Mouse (Mus musculus) cerebellum, adult 8-10 months (tissue): Measurements from ENCODE around the gene Krt39.

Experiments used
- DNase-seq: peaks from one replicate; pipeline ENCODE4 v3.0.0; 2022

Gene Krt39

DNA sequence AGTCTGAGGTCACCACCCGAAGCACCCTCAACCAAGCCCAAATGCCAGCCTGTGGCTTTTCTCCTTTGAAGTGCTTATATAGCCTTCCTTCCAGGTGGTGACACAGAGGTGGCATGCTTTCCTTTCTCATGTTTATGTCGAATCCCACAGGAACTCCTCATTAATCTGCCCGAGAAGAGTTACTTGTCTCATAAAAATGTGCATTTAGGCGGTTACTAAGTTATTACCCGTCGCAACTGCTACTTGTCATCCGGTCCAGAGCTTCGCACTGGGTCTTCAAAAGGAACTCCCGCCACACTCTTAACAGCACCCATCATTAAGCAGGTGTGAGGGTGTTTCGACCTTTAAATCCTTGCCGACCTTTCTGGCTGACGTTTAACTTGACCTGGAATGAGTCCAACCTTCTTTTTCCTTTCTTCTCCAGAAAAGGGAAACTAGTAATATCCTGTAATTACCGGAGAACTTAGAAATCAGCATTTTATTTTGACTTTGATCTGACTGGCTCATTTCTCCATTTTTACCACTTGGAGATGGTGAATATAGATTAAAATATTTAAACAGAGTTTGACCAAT, at the start of gene Krt39:
Krt39 (minus strand) TSS at position 51 of the 573 bp plus-strand sequence.
- DNase-seq, result no peak

DNA sequence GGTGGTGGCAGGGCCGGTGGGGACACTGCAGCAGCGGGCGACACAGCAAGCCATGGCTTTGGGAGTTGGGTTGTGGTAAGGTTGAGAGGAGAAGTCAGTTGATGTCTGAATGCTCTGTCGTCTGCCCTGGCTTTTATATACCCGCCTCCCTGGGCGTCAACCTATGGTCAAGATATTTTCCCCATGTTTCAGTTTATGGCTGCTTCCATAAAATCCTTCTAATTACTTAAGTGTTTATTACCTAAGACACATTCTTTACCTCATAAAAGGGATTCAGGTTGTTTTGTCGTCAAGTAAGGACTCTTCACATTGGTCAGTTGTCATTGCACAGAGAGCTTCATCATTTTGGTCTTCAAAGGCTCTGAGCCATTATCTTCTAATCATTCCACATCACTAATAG, 45.4 kb upstream of the Krt39 start, which contains the start of gene Krtap3-1:
Krtap3-1 (minus strand) TSS at position 101 of the 400 bp plus-strand sequence.
- no peak for DNase-seq

DNA sequence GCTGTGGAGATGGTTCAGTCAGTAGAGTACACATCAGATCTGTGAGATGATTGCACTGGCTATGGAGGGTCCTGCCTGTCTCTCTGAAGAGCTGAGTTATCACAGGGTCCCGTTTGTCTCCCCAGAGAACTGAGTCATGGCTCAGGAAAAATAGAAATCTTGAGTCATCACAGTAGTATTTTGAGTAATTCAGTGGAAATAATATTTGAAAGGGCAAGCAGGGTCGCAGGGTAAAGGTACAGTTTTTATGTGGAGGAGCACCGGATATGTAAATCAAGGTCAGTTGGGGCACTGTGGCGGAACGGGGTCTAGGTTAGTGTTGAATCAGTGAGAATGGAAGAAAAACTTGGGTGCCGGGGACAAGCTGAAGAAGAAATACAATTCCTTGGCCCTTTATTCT, 41.4 kb upstream of the Krt39 start:
- DNase-seq, result no peak

DNA sequence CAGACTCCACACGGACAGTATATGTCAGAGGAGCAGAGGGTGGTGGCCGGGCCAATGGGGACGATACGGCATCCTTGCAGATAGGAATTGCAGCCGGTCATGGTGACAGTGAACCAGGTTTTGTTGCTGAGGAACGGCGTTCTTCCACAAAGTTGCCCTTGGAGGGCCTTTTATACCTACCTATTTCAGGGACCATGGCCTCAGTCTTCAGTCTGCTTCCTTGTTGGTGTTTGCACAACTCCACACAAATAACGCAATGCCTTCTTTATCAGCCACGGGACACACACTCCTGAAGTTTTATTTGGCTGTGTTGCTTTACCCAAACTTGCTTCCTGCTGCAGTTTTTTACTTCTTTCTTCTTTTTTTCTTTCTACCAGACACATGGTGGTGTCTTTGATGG, 38.2 kb upstream of the Krt39 start, which contains the start of gene Gm11939:
Gm11939 (minus strand) TSS at position 101 of the 400 bp plus-strand sequence.
- no peak for DNase-seq

DNA sequence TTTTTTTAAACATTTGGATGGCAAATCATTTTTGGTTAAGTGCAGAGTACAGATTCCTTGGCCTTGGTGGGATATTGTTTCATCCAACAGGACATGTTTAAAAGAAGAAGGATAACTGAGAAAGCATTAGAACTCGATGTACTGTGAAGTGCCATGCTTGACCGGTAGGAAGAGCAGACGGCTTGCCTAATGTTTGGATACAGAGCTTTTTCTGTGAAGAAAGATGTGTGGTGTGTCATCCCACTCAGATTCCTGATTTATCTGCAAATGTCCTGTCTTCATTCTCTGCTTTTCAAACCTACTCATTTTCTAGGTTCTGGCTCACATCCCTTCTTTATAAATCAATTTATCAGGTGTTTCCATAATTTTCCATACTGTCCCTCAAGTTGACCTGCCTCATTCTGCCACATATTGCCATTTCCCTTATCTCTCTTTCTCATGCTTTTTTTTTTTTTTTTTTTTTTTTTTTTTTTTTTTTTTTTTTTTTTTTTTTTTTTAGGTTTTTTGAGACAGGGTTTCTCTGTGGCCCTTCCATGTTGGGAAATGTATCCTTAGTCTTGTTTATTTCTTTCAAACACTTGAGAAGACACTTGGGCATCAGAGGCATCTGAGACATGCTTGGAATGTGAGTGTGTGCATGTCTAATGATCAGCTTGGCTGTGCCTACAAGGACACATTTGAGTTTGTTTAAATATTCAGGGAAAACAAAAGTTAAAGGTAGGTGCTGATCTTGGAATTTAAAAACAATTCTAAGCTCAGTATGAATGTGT, 37.0 kb upstream of the Krt39 start:
- no peak for DNase-seq

DNA sequence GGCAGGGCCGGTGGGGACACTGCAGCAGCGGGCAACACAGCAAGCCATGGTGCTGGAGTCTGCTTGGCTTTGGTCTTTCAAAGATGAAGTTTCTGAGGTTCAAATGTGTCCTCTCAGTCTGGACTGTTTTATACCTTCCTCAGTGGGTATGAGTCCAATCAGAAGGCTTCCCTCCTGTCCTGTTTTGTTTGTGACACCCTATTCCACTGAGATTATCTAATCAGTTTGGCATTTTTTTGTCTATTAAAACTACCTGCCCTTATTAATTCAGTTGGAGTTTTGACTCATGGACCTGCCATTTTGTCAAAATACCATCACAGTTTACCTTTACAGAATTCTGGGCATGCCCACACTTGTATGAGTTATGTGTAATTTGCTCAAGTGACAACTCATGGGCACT, 35.6 kb upstream of the Krt39 start, which contains the start of gene Krtap3-2:
Krtap3-2 (minus strand) TSS at position 101 of the 400 bp plus-strand sequence.
- no peak for DNase-seq

DNA sequence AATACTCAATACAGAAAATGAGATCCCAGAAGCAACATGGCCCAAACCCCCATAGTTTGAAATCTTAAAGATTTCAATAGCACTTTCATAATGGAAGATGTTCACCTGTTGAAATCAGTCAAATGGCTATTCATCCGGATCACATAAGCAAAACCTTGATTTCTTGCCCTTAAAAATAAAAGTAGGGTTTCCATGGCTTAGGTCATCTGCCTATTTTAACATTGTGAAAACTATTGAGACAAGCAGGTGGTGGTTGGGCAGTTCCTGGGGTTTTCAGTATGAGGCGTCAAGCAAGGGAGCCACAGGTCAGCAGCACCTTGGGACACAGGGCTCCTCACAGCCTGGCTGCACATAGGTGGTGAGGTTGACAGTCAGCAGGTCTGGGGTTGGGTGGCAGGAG, 35.1 kb upstream of the Krt39 start:
- no peak for DNase-seq

DNA sequence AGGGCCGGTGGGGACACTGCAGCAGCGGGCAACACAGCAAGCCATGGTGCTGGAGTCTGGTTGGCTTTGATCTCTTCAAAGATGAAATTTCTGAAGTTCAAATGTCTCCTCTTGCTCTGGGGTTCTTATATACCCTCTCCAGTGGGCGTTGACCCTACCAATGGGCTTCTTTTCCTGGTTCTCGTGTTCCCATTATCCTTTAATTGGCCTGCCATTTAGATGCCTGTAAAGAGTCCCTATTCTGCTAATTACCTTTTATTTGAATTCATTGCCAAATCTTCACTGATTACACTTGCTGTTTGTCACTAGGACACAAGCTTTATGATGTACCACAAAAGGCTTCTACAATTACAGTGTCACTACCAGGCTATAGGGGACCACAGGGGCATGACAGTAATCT, 29.6 kb upstream of the Krt39 start, which contains the start of gene Krtap3-3:
Krtap3-3 (minus strand) TSS at position 101 of the 400 bp plus-strand sequence.
- no peak for DNase-seq

DNA sequence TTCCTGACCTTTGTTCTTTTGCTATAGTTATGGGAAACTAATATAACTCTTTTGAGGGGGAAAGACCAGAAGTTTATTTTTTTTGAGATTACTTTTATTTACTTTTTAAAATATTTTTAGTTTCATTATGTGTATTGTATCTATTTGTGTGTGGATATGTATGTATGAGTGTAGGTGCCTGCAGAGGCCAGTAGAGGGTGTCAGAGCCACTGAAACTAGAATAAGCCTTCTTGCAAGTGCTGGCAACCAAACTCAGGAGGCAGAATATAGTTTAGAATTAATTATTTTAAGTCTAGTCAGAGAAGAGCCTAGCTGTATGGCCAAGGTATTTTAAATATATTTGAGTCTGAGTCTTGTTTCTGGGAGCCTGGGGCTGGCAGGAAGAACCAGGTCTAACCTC, 26.8 kb upstream of the Krt39 start:
- no peak for DNase-seq

DNA sequence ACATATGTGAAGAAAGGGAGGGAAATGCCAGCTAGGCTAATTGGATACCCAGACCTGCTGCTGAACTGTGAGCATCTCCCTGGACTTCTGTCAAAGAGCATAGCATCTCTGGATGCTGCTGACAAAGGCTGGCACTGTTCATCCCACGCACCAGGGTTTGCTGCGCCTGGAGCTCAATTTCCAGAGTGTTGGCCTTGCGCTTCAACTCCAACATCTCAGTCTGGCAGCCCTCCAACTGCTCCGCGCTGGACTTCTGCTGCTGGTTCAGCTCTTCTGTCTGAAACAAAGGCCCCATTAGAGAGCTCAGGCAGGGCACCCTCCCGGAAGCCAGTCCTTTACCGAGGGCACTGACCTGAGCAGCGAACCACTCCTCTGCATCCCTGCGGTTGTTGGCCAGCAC, 18.6 kb upstream of the Krt39 start:
- peak; percentile 27 for DNase-seq

DNA sequence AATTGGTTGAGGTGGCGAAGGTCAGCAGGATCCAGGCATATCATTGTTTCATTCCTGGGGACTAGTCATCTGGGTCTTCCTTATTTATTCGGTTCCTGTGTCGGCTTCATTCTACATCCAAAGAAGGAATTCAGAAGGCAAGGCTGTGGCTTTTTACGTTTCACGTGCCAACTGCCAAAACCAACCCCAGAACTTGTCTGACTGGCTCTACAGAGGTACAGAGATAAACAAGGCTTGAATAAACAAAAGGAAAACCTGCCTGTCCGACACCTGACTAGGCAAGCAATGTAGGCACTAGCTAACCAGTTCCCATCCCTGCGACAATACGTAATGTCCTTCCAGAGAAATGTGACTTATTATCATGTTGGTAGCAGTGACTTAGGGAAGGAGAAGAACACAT, 7.0 kb downstream of the Krt39 start:
- DNase-seq, result no peak

DNA sequence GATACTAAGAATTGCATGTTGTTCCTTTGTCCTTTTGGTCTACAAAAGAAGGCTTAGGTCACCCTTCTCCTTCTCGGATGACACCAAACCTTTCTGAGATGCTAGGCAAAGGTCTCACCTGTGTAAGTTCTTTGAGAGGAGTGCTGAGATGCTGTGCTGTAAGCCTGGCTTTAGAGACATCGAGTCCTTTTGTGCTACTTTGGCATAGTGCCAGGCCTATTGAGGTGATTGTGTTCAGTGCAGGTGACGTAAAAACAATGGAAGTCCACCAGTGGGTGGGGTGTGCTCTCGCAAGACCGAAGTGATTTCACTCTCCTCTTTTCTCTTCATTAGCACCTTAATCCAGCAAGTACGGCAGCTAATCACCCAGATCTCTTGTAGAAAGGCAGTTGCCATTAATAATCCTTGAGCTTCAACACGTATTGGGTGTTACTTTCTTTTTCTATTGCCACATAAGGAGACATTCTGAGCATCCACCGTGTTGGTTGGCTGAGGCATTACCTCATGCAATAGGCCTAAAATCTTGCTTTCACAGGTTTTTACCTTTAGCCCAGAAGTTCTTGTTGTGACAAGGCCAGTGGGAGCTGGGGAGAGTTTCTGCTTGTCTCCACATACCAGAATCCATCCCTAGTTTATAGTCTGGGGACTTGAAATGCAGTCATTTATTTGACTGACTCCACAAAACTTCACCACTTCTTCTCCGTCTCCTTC, 20.9 kb downstream of the Krt39 start:
- no peak for DNase-seq

DNA sequence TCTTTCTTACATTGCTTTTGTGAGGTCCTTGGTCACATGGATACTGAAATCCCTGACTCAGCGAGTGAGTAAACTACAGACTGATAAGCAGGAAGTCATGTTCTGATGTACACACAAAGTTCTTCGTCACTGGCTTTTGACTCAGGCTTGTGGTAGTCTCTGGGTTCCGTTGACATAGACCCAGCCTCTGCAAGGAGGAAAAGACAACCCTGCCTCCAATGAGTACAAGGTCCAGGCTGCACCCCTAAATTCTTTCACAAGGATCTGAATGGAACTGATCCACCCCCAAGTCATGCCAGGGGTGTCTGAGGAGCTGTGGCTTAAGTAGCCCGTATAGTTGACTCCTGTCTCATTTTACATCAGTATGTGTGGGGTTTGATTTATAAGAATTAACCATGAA, 24.7 kb downstream of the Krt39 start:
- no peak for DNase-seq

DNA sequence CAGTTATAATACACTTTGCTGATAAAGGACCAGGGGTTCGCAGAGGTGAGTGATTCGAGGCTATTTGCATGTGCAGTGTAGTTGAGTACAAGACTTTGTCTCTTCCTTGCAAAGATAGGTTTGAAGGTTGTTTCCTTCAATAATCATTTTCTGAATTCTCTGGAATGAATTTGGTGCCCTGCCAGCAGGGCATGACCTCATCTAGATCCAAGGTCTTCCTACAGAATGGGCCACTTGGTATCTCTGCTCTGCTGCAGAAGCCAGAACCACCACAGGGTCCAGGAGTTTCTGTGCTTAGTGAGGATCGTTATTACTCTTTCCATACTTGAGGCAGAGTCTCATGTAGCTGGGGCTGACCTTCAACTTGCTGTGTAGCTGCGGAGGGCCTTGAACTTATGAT, 26.4 kb downstream of the Krt39 start:
- DNase-seq, result no peak

DNA sequence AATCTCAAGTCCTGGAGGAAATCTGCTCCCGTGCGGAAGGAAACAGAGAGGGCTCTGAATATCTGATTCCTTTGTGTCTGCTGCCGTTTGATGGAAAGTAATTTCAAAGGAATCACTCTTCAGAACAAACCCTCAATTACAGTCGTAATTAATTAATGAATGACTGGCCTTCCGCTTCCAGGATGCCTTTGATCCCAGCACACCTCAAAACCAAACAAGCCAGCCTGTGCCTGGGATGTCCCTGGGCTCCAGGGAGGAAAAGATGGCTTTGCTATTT, 27.6 kb downstream of the Krt39 start:
- no peak for DNase-seq

DNA sequence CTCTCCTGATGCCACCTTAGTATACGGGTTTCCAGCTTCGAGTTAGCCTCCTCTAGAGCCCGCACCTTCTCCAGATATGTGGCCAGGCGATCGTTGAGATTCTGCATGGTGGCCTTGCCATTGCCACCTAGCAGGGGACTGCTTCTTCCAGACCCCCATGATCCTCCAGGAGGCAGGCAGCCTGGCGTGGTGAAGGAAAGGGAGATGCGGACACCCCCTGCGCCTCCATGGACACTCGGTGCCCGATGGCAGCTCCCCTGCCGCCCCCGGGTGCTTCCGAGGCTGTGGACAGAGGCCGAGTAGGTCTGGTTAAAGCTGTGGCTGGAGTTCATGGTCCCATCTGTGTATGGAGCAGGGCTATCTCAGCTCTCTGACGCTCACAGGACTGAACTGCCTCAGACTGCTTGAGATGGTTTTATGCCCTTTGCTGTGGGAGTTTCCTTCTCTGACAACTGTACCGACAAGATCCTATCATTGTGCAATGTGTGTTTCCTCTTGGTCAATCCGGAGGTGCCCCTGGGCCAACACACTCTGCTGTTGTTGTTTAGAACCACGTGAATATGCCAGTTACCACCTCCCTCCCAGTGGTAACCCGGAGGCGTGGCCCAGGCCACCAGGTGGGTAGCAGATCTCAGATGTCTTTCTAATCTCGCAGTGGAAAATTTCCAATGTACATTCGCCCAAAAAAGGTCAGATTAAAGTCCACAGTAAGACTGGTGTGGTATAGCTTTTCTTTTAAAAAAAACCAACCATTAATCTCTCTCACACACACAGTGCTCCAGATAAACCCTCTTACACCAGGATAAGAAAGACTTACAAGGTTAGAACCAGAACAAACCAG, 28.2 kb downstream of the Krt39 start, which contains the start of gene Krt23:
Krt23 (minus strand) TSS at position 405 of the 841 bp plus-strand sequence.
- no peak for DNase-seq

DNA sequence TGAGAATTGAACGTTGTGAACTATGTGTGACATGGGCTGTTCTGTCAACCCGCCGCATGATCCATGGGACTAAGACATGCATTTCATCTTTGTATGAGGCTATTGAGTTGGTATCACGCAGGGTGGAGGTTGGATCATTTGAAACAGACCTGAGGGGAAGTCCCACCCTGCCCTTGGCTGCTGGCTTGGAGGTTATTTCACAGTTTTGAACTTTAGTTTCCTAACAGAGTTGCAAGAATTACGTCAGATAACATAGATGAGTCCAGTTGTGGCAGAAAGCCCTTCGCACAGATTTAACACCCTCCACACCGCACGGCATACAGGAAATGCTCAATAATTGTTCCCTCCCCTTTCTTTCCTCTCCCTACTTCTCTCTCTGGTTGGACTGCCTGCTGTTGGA, 30.1 kb downstream of the Krt39 start:
- DNase-seq, result no peak

DNA sequence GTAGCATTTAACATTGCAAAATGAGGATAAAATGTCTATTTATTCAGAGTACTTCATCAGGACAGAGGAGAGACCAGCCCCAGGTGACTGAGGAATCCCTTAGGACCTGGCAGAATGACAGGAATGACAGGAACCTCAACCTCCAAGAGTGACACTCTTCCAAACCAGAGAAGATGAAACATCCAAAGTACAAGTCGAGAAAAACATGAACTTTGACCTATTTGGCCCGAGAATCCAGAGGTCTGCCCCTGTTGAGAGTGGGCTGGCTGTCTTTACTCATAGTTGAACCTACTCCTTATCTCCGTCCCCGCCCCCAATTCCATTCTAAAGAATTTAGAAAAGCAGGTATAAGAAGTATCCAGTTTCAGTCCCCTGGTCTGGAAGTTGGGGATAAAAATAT, 30.5 kb downstream of the Krt39 start:
- DNase-seq, result no peak

DNA sequence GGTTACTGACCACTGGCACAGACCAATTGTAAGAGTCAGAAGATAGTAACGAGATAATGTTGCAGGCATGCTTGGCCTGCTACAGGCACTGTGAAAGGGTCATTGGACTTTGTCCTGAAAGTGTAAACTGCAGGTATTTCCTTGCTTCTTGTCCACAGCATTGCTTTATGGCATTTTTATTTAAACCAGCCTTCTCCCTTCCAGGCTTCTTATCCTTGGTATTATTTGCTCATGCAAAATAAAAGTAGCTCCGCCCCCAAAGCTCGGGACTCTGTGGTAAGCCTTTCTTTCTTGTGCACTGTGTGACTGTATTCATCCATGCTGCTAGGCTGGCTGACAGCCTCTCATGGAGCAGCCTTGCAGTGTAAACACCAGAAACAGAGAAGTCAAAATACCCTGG, 31.9 kb downstream of the Krt39 start:
- DNase-seq, result no peak

DNA sequence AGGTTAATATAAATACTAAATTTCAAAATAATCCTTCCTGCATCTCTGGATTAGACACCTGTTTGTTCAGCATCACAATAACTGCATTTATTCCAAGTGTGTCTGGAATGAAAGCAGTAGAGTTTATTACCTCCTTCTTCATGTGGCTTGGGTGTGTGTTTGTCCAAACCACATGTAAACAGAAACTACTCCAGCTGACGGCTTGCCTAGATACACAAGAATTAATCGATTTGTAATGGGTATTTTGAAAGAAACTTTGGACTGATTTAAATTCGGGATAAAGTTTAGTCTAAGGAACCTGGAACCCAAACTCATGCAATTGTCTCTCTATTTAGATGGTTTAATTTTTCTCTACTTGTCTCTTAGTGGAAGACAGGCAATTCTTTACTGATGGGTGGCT, 46.2 kb downstream of the Krt39 start:
- DNase-seq, result no peak

DNA sequence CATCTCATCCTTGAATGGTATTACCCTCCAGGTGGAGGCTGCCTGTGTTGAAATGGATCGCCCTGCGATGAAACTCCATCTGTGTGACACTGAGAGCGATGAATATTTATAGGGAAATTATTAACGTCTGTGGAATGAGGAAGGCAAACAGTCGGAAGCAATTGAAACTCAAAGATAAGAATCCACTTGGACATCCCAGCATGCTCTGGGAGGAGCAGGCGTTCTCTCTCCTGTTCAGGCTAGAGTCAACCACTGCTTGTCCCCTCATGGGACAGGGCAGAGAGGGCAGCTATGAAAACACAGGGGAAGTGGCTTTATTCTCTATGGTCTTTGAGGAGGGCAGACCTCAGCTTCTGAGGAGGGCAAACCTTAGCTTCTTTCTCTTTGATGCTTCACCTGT, 47.7 kb downstream of the Krt39 start:
- no peak for DNase-seq

DNA sequence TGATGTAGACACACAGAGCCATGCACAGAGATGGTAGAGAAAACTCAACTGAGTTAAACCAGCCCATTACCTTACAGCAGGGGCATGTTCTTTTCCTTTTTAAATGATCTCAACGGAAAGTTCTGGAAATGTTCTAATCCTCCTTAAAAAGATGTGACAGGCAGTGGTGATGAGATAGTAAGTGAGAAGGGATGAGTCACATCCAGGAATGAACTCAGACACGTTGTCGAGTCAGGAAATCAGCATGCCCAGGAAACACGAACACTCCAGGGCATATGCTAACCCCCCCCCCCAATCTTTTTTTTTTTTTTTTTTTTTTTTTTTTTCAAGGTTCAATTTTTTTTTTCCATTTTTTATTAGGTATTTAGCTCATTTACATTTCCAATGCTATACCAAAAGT, 48.7 kb downstream of the Krt39 start:
- no peak for DNase-seq

DNA sequence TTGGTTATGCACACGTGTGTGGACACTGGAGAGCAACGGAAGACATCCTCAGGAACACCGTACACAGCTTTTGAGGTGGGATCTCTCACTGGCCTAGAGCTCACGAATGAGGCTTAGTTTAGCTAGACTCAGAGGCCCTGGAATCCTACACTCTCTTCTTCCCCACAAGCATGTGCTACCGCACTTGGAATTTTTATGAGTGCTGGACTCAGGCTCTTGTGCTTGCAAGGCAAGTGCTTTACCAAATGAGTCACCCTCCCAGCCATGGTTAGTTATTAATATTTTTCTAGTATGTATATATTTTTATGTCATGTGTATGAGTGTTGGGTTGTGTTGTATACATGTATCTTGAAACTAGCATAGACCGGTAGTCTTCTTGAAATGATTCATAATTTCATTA, 49.2 kb downstream of the Krt39 start:
- no peak for DNase-seq
